Mouse (Mus musculus): ENCODE data around the gene Creb3.

GRCm38 (mm10) chr4:43552437-43552836 is 9.7 kb upstream of the Creb3 start:
- TF ChIP-seq EP300 (IDR thresholded peaks at IDR 0.05; ENCODE audit: low read depth) (no peak), CTCF (IDR thresholded peaks at IDR 0.05; ENCODE audit: low read depth) (no peak)

All from liver, embryonic 14.5 days (tissue).